Mouse (Mus musculus): ENCODE results near the gene Fam13c. TPM values are rescaled to one million over a fixed set of nuclear protein-coding genes. Genes with fewer than 3 reads are reported as not detected.
A peak's percentile ranks its signal among the peaks of the same experiment; 100 is the strongest.

The Fam13c gene
- total RNA-seq, 1 experiment, result 4.0 TPM

GRCm38 (mm10) chr10:70594007-70594406, 153.7 kb downstream of the Fam13c start:
- peak; percentile 48; the same call in 1 of the 2 replicates for TF ChIP-seq ZC3H11A (IDR thresholded peaks at IDR 0.05; ENCODE audit: borderline replicate concordance, low read depth, low read length)
- no peak for TF ChIP-seq CHD2 (IDR thresholded peaks at IDR 0.05; ENCODE audit: low read depth, low read length)
- Histone ChIP-seq H3K36me3 (ENCODE audit: control insufficient read depth, insufficient read depth, low read length, poor library complexity, severe bottlenecking) (no peaks in the 10 kb centered on the region), H3K9me3 (ENCODE audit: control insufficient read depth, insufficient read depth, low read depth, low read length) (no peaks in the 10 kb centered on the region), H3K9ac (ENCODE audit: insufficient read depth, low read depth, low read length, poor library complexity, severe bottlenecking) (no peak overlapping the region), H3K27ac (ENCODE audit: insufficient read depth, low read depth, low read length, poor library complexity, severe bottlenecking) (no peak overlapping the region), H3K4me3 (ENCODE audit: insufficient read depth in 1 of 2, low read depth in 1 of 2, low read length in 2 of 2, poor library complexity in 1 of 2, severe bottlenecking in 1 of 2) (no peak overlapping the region), H3K4me1 (ENCODE audit: control insufficient read depth in 2 of 2, insufficient read depth in 2 of 2, low read length in 2 of 2, poor library complexity in 1 of 2) (no peaks in the 10 kb centered on the region)
- DNase-seq (ENCODE audit: low read depth, low spot score), result peak; percentile 28
- in situ Hi-C loops (cut with MboI; ENCODE audit: low sequenced_read_pairs in 2 of 2, unreplicated experiment in 2 of 2), result no loop called here

DNA sequence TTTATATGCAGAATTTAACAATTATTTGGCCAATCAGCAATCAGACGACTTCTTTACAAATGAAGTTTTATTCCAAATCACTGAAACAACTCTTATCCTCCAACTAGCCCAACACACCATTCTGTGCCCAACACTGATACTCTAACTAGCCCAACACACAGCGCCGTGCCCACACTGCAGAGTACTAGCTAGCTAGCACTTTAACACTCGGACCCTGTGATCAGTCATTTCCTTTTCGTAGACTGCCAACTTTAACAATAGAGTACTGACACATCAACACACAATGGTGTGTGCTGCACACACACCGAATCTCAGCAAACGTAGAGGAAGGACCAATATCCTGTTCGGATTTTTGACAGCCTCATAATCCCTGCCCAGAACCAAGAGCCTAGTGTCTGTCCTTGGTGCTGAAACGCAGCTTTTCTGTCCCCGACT, 157.8 kb downstream of the Fam13c start:
- Histone ChIP-seq H3K27ac (ENCODE audit: insufficient read depth, low read depth, low read length, poor library complexity, severe bottlenecking) (no peak overlapping the region), H3K4me1 (ENCODE audit: control insufficient read depth in 2 of 2, insufficient read depth in 2 of 2, low read length in 2 of 2, poor library complexity in 1 of 2) (peaks cover 0 to 2% of the 10 kb centered on the region in 2 experiments; a peak in 1 of 4 replicates), H3K9me3 (ENCODE audit: control insufficient read depth, insufficient read depth, low read depth, low read length) (no peaks in the 10 kb centered on the region), H3K9ac (ENCODE audit: insufficient read depth, low read depth, low read length, poor library complexity, severe bottlenecking) (no peak overlapping the region), H3K4me3 (ENCODE audit: insufficient read depth in 1 of 2, low read depth in 1 of 2, low read length in 2 of 2, poor library complexity in 1 of 2, severe bottlenecking in 1 of 2) (peak overlapping the region; percentile 77 to 95), H3K36me3 (ENCODE audit: control insufficient read depth, insufficient read depth, low read length, poor library complexity, severe bottlenecking) (no peaks in the 10 kb centered on the region)
- in situ Hi-C loops (cut with MboI; ENCODE audit: low sequenced_read_pairs in 2 of 2, unreplicated experiment in 2 of 2), result no loop called here
- TF ChIP-seq HCFC1 (IDR thresholded peaks at IDR 0.05; ENCODE audit: borderline replicate concordance, insufficient read depth, low read length) (no peak), ZNF384 (IDR thresholded peaks at IDR 0.05; ENCODE audit: low read depth, low read length) (no peak), ZC3H11A (IDR thresholded peaks at IDR 0.05; ENCODE audit: borderline replicate concordance, low read depth, low read length) (no peak), MAFK (IDR thresholded peaks at IDR 0.05; ENCODE audit: insufficient read depth, low read depth, low read length) (no peak), CHD2 (IDR thresholded peaks at IDR 0.05; ENCODE audit: low read depth, low read length) (no peak)
- DNase-seq (ENCODE audit: low read depth, low spot score), result peak; percentile 62

- Histone ChIP-seq H3K9me3 (ENCODE audit: control insufficient read depth, insufficient read depth, low read depth, low read length) (no peaks in the 10 kb centered on the region), H3K4me3 (ENCODE audit: insufficient read depth in 1 of 2, low read depth in 1 of 2, low read length in 2 of 2, poor library complexity in 1 of 2, severe bottlenecking in 1 of 2) (peak overlapping the region; percentile 77 to 95), H3K36me3 (ENCODE audit: control insufficient read depth, insufficient read depth, low read length, poor library complexity, severe bottlenecking) (no peaks in the 10 kb centered on the region), H3K27ac (ENCODE audit: insufficient read depth, low read depth, low read length, poor library complexity, severe bottlenecking) (peak overlapping the region; percentile 37; the same call in 1 of the 2 replicates), H3K4me1 (ENCODE audit: control insufficient read depth in 2 of 2, insufficient read depth in 2 of 2, low read length in 2 of 2, poor library complexity in 1 of 2) (peaks cover 0 to 2% of the 10 kb centered on the region in 2 experiments; a peak in 1 of 4 replicates), H3K9ac (ENCODE audit: insufficient read depth, low read depth, low read length, poor library complexity, severe bottlenecking) (peak overlapping the region; percentile 69)
- in situ Hi-C loops (cut with MboI; ENCODE audit: low sequenced_read_pairs in 2 of 2, unreplicated experiment in 2 of 2), result no loop called here
- DNase-seq (ENCODE audit: low read depth, low spot score), result peak; percentile 13
- TF ChIP-seq CHD2 (IDR thresholded peaks at IDR 0.05; ENCODE audit: low read depth, low read length) (no peak), ZC3H11A (IDR thresholded peaks at IDR 0.05; ENCODE audit: borderline replicate concordance, low read depth, low read length) (no peak), ZNF384 (IDR thresholded peaks at IDR 0.05; ENCODE audit: low read depth, low read length) (no peak), MAFK (IDR thresholded peaks at IDR 0.05; ENCODE audit: insufficient read depth, low read depth, low read length) (no peak), HCFC1 (IDR thresholded peaks at IDR 0.05; ENCODE audit: borderline replicate concordance, insufficient read depth, low read length) (no peak; the same call in 1 of the 2 replicates)
Measured at GRCm38 (mm10) chr10:70598516-70599125, 158.3 kb downstream of the Fam13c start.

DNA sequence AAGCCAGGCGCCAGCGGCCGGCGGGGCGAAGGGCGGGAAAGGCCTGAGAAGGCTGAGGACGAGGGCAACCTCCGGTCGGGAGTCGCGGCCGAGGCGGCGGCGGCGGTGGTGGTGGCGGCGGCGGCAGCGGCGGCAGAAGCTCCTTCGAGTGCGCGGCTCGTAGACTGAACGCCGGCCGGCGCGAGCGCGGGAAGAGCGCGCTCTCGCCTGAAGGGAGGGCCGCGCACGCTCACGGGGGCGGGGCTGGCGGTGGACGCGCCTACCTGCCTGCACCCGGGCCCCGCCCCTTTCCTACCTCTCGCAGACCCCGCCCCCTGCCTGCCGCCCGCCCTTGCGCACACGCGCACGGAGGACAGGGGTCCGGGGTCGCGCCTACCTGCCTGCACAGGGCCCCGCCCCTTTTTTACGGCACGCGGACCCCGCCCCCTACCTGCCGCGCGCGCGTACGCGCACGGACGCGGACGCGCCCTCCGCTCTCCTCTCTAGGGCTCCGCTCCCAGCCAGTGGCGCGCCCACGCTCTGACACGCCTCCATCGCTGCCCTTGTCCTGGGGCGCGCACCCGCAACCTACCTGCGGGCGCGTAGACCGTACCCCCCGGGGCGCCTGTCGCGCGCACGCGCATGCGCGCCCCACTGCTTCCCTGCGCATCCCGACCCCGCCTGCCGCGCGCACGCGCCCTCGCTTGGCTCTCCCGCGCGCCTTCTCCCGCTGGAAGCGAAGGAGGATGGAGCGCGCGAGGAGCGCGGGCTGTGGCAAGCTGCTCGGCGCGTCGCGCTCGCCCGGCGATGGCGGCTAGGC, 159.0 kb downstream of the Fam13c start:
- Histone ChIP-seq H3K9ac (ENCODE audit: insufficient read depth, low read depth, low read length, poor library complexity, severe bottlenecking) (peak overlapping the region; percentile 88), H3K9me3 (ENCODE audit: control insufficient read depth, insufficient read depth, low read depth, low read length) (no peaks in the 10 kb centered on the region), H3K27ac (ENCODE audit: insufficient read depth, low read depth, low read length, poor library complexity, severe bottlenecking) (peak overlapping the region; percentile 88), H3K4me1 (ENCODE audit: control insufficient read depth in 2 of 2, insufficient read depth in 2 of 2, low read length in 2 of 2, poor library complexity in 1 of 2) (peaks cover 0 to 2% of the 10 kb centered on the region in 2 experiments; a peak in 1 of 4 replicates), H3K4me3 (ENCODE audit: insufficient read depth in 1 of 2, low read depth in 1 of 2, low read length in 2 of 2, poor library complexity in 1 of 2, severe bottlenecking in 1 of 2) (peak overlapping the region; percentile 77 to 95), H3K36me3 (ENCODE audit: control insufficient read depth, insufficient read depth, low read length, poor library complexity, severe bottlenecking) (no peaks in the 10 kb centered on the region)
- DNase-seq (ENCODE audit: low read depth, low spot score), result peak; percentile 85
- TF ChIP-seq MAFK (IDR thresholded peaks at IDR 0.05; ENCODE audit: insufficient read depth, low read depth, low read length), result no peak
- no peak for TF ChIP-seq HCFC1 (IDR thresholded peaks at IDR 0.05; ENCODE audit: borderline replicate concordance, insufficient read depth, low read length)
- no peak for TF ChIP-seq CHD2 (IDR thresholded peaks at IDR 0.05; ENCODE audit: low read depth, low read length)
- no peak for TF ChIP-seq ZNF384 (IDR thresholded peaks at IDR 0.05; ENCODE audit: low read depth, low read length)
- in situ Hi-C loops (cut with MboI; ENCODE audit: low sequenced_read_pairs in 2 of 2, unreplicated experiment in 2 of 2), result no loop called here

Measured in ES-E14 (cell line).